Mouse (Mus musculus): Measurements from ENCODE around the gene Wfdc12. TPM values are rescaled to one million over a fixed set of nuclear protein-coding genes. Genes with fewer than 3 reads are reported as not detected.

The Wfdc12 gene
- polyA plus RNA-seq, 1 experiment from 2014 or later, result not detected

- H3K27ac ChIP-seq, result no peak within 1 kb of the TSS
- no peaks in the 10 kb centered on the region for H3K27me3 ChIP-seq (ENCODE audit: insufficient read depth, low read length)
- H3K4me3 ChIP-seq (replicated peaks; ENCODE audit: low read depth, low read length), result no peak within 1 kb of the TSS
- H3K9me3 ChIP-seq (replicated peaks; ENCODE audit: low read length), result no peaks in the 10 kb centered on the region
- no peak within 1 kb of the TSS for H3K4me2 ChIP-seq (ENCODE audit: low read length)
- H3K4me1 ChIP-seq (replicated peaks; ENCODE audit: insufficient read depth, low read length), result no peaks in the 10 kb centered on the region
- WGBS, result 75% methylated on average over 7 of the region's 7 CpGs
- no peak for TF ChIP-seq CTCF (IDR thresholded peaks at IDR 0.05; ENCODE audit: low read depth)
- H3K9ac ChIP-seq (ENCODE audit: low read depth, low read length), result no peak within 1 kb of the TSS
- ATAC-seq (replicated peaks; ENCODE audit: low FRiP score, low read depth), result no peak
- no peak for DNase-seq (ENCODE audit: low spot score)
- H3K36me3 ChIP-seq (ENCODE audit: insufficient read depth, low read length), result no peaks in the 10 kb centered on the region
These were observed 7.6 kb downstream of the Wfdc12 start, which contains the start of gene Wfdc5 for GRCm38 (mm10) chr2:164182692-164183255. Gene Wfdc5, minus strand, starts transcription at chr2:164182742.

GRCm38 (mm10) chr2:164180770-164181169, 9.6 kb downstream of the Wfdc12 start:
- no peak overlapping the region for H3K4me2 ChIP-seq (ENCODE audit: low read length)
- ATAC-seq (replicated peaks; ENCODE audit: low FRiP score, low read depth) (peak; percentile 37; the same call in 1 of the 2 replicates), DNase-seq (ENCODE audit: low spot score) (no peak)
- H3K27ac ChIP-seq, result no peak overlapping the region
- WGBS, result 79% methylated on average over 4 of the region's 4 CpGs
- no peaks in the 10 kb centered on the region for H3K9me3 ChIP-seq (replicated peaks; ENCODE audit: low read length)
- no peaks in the 10 kb centered on the region for H3K4me1 ChIP-seq (replicated peaks; ENCODE audit: insufficient read depth, low read length)
- no peak overlapping the region for H3K9ac ChIP-seq (ENCODE audit: low read depth, low read length)
- no peak for TF ChIP-seq CTCF (IDR thresholded peaks at IDR 0.05; ENCODE audit: low read depth)
- H3K4me3 ChIP-seq (replicated peaks; ENCODE audit: low read depth, low read length), result no peak overlapping the region
- no peaks in the 10 kb centered on the region for H3K36me3 ChIP-seq (ENCODE audit: insufficient read depth, low read length)
- H3K27me3 ChIP-seq (ENCODE audit: insufficient read depth, low read length), result no peaks in the 10 kb centered on the region

GRCm38 (mm10) chr2:164180124-164180523, 10.3 kb downstream of the Wfdc12 start:
- no peak overlapping the region for H3K27ac ChIP-seq
- no peak overlapping the region for H3K4me3 ChIP-seq (replicated peaks; ENCODE audit: low read depth, low read length)
- no peaks in the 10 kb centered on the region for H3K9me3 ChIP-seq (replicated peaks; ENCODE audit: low read length)
- WGBS, result 47% methylated on average over 3 of the region's 3 CpGs
- DNase-seq (ENCODE audit: low spot score) (peak; percentile 50), ATAC-seq (replicated peaks; ENCODE audit: low FRiP score, low read depth) (no peak)
- TF ChIP-seq CTCF (IDR thresholded peaks at IDR 0.05; ENCODE audit: low read depth), result peak; percentile 68
- no peaks in the 10 kb centered on the region for H3K27me3 ChIP-seq (ENCODE audit: insufficient read depth, low read length)
- H3K4me2 ChIP-seq (ENCODE audit: low read length), result no peak overlapping the region
- no peaks in the 10 kb centered on the region for H3K36me3 ChIP-seq (ENCODE audit: insufficient read depth, low read length)
- H3K9ac ChIP-seq (ENCODE audit: low read depth, low read length), result no peak overlapping the region
- H3K4me1 ChIP-seq (replicated peaks; ENCODE audit: insufficient read depth, low read length), result no peaks in the 10 kb centered on the region

- no peak overlapping the region for H3K9ac ChIP-seq (ENCODE audit: low read depth, low read length)
- no peaks in the 10 kb centered on the region for H3K36me3 ChIP-seq (ENCODE audit: insufficient read depth, low read length)
- WGBS, result 41% methylated on average over 5 of the region's 5 CpGs
- no peaks in the 10 kb centered on the region for H3K4me1 ChIP-seq (replicated peaks; ENCODE audit: insufficient read depth, low read length)
- no peak for TF ChIP-seq CTCF (IDR thresholded peaks at IDR 0.05; ENCODE audit: low read depth)
- ATAC-seq (replicated peaks; ENCODE audit: low FRiP score, low read depth) (no peak), DNase-seq (ENCODE audit: low spot score) (no peak)
- no peaks in the 10 kb centered on the region for H3K9me3 ChIP-seq (replicated peaks; ENCODE audit: low read length)
- no peak overlapping the region for H3K4me3 ChIP-seq (replicated peaks; ENCODE audit: low read depth, low read length)
- H3K4me2 ChIP-seq (ENCODE audit: low read length), result no peak overlapping the region
- H3K27ac ChIP-seq, result no peak overlapping the region
- no peaks in the 10 kb centered on the region for H3K27me3 ChIP-seq (ENCODE audit: insufficient read depth, low read length)
These were observed 12.6 kb downstream of the Wfdc12 start for GRCm38 (mm10) chr2:164177831-164178230.

- Histone ChIP-seq H3K4me1 (replicated peaks; ENCODE audit: insufficient read depth, low read length) (no peaks in the 10 kb centered on the region), H3K27ac (no peak overlapping the region), H3K9ac (ENCODE audit: low read depth, low read length) (no peak overlapping the region), H3K4me3 (replicated peaks; ENCODE audit: low read depth, low read length) (no peak overlapping the region), H3K27me3 (ENCODE audit: insufficient read depth, low read length) (peaks cover 9% of the 10 kb centered on the region), H3K4me2 (ENCODE audit: low read length) (no peak overlapping the region), H3K36me3 (ENCODE audit: insufficient read depth, low read length) (no peaks in the 10 kb centered on the region), H3K9me3 (replicated peaks; ENCODE audit: low read length) (no peaks in the 10 kb centered on the region)
- ATAC-seq (replicated peaks; ENCODE audit: low FRiP score, low read depth), result no peak
- DNase-seq (ENCODE audit: low spot score), result no peak
- 84% methylated on average over 3 of the region's 3 CpGs for WGBS
- TF ChIP-seq CTCF (IDR thresholded peaks at IDR 0.05; ENCODE audit: low read depth), result no peak
These were observed 14.6 kb downstream of the Wfdc12 start for GRCm38 (mm10) chr2:164175850-164176249.

- Histone ChIP-seq H3K4me2 (ENCODE audit: low read length) (no peak overlapping the region), H3K4me1 (replicated peaks; ENCODE audit: insufficient read depth, low read length) (0 out of 2 replicates have a peak, but pooled peaks cover 2% of the 10 kb centered on the region), H3K36me3 (ENCODE audit: insufficient read depth, low read length) (no peaks in the 10 kb centered on the region), H3K9ac (ENCODE audit: low read depth, low read length) (no peak overlapping the region), H3K9me3 (replicated peaks; ENCODE audit: low read length) (no peaks in the 10 kb centered on the region), H3K27ac (peak overlapping the region; percentile 19; the same call in 1 of the 2 replicates), H3K27me3 (ENCODE audit: insufficient read depth, low read length) (peaks cover 19% of the 10 kb centered on the region), H3K4me3 (replicated peaks; ENCODE audit: low read depth, low read length) (no peak overlapping the region)
- DNase-seq (ENCODE audit: low spot score), result peak; percentile 67
- no peak for ATAC-seq (replicated peaks; ENCODE audit: low FRiP score, low read depth)
- 68% methylated on average over 8 of the region's 8 CpGs for WGBS
- TF ChIP-seq CTCF (IDR thresholded peaks at IDR 0.05; ENCODE audit: low read depth), result no peak
These were observed 15.6 kb downstream of the Wfdc12 start for GRCm38 (mm10) chr2:164174649-164175395.

All from kidney, postnatal 0 days (tissue).